Mouse (Mus musculus): Measurements from ENCODE around the gene Phb. TPM values are rescaled to one million over a fixed set of nuclear protein-coding genes. Genes with fewer than 3 reads are reported as not detected.

Phb gene
- total RNA-seq, 2 experiments from 2014 or later: 304 to 319 TPM

DNA sequence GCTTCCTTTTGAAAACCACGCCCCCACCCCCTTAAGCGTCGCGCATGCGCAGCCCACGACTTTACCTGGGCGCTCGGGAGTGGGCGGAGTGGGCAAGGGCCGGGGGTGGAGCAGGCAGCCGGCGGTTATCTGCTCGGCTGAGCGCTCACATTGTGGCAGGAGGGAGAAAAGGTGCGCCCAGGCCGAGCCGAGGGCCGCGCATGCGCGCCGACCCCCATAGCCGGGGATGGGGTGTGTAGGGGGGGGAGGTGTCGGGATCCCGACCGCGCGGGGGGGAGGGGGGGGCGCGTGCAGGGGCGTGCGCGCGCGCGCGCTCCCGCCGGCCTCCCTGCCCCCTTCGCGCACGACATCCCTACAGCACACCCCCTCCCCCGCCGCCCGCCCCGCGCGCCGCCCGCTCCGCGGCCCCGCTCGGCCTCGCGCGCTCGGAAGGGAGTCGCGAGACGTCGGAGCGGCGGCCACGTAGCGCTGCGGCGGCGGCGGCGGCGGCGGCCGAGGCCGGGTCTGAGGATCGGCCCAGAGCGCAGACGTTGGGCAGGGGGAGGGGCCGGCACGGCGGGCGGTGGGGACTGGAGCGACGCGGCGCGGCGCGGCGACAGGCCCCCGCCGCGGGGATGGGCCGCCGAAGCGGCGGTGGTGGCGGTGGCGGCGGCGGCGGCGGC, 45.9 kb downstream of the Phb start, which contains the start of gene Zfp652:
Zfp652 (plus strand) TSS at position 111 of the 662 bp plus-strand sequence.
- DNase-seq: peak; percentile 88

DNA sequence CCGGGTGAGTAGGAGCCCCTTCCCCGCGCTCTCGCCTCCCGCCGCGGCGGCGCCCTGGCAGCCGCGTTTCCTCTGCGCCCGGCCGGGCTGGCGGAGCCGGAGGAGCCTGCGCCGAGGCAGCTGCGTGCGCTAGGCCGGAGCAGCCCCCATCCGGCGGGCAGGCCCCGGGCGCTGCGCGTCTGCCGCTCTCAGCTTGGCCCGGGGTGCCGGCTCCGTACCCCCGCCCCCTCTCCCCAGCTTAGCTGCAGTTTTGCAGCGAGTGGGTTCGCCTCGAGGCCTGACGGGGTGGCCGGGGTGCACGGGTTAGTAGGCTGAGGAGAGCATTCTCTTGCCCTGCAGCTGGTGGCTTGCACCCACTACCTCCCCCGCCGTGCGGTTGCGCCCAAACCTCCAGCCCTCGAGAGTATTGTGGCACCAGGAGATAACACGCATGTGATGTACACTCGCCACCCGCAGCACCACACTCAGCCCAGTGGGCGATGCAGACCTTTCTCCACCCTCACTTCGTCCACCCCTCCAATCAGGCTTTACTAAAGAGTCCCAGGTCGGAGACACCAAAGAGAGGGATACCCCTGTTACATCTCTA, 46.6 kb downstream of the Phb start:
- DNase-seq: peak; percentile 60

DNA sequence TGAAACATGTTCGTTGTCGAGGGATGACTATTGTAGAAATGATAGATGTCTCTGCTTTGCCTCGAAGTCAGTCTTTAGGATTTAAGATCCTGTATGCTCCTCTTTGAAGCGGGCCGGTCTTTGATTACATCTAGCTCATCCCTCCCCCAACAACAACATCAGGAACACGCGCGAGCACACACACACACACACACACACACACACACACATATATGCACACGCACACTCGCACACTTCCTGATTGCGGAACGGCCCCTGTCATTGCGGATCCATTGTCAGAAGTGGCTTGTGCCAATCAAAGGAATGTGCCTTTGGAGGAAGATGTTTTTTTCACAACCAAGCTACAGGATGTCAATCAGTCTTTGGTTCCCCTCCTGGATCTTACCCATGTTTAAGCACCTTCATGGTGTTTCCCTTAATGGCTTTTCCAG, 47.1 kb downstream of the Phb start:
- no peak for DNase-seq

GRCm38 (mm10) chr11:95714411-95714810, 47.7 kb downstream of the Phb start:
- no peak for DNase-seq

DNA sequence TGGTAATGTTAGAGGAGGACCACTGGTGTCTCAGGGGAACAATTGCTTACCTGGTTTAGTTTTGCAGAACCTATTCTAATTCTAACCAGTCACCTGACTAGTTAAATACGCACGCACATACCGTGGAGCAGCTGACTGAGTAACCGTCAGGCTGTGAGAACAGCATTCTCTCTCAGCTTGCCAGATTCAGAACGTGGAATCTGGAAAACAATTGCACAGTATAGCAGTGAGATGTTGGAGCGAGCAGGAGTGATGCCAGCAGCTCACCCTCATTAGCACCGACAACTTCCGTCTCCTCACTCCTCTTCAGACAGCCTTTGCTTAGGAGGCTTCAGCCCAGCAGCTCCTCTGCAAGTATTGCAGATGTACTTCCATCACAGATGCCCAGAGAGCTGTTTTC, 49.4 kb downstream of the Phb start:
- no peak for DNase-seq

DNA sequence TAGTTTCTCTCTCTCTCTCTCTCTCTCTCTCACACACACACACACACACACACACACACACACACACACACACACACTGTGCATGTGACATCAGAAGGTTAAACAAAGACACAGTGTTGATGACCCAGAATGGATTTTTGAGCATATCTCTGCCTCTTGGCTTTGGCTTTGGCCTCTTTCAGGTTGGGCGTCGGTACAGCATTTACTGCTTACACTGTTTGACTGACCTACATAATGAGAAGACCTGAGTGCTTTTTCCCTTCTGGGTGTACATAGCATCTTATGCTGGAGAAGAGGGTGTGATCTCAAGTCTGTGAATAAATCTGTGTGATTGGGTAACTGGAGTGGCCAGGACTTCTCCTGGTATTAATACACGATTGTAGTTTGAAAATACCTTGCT, 52.6 kb downstream of the Phb start:
- DNase-seq: peak; percentile 9

GRCm38 (mm10) chr11:95723287-95723686, 56.5 kb downstream of the Phb start, which contains the start of gene B130006D01Rik:
B130006D01Rik (plus strand) TSS chr11:95723587.
- DNase-seq: no peak

GRCm38 (mm10) chr11:95724466-95724865, 57.7 kb downstream of the Phb start:
- no peak for DNase-seq

DNA sequence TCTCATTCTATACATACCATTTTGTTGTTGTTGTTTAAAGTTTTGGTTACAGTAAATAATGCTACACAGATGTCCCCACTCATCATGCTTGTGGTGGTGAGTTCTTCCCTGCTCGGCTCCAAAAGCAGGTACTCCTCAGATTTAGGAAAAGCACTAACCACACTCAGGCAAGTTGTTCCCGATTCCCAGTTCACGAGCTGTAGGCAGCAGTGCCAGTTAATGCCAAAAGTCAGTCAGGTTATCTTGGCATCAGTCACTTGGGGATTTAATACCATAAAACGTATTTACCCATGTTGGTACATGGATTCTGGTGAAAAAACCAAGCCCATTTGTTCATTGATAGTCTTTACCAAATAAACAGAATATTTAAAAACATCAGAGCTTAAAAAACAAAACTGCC, 59.4 kb downstream of the Phb start:
- DNase-seq: no peak

GRCm38 (mm10) chr11:95727947-95728346, 61.2 kb downstream of the Phb start:
- DNase-seq: no peak

DNA sequence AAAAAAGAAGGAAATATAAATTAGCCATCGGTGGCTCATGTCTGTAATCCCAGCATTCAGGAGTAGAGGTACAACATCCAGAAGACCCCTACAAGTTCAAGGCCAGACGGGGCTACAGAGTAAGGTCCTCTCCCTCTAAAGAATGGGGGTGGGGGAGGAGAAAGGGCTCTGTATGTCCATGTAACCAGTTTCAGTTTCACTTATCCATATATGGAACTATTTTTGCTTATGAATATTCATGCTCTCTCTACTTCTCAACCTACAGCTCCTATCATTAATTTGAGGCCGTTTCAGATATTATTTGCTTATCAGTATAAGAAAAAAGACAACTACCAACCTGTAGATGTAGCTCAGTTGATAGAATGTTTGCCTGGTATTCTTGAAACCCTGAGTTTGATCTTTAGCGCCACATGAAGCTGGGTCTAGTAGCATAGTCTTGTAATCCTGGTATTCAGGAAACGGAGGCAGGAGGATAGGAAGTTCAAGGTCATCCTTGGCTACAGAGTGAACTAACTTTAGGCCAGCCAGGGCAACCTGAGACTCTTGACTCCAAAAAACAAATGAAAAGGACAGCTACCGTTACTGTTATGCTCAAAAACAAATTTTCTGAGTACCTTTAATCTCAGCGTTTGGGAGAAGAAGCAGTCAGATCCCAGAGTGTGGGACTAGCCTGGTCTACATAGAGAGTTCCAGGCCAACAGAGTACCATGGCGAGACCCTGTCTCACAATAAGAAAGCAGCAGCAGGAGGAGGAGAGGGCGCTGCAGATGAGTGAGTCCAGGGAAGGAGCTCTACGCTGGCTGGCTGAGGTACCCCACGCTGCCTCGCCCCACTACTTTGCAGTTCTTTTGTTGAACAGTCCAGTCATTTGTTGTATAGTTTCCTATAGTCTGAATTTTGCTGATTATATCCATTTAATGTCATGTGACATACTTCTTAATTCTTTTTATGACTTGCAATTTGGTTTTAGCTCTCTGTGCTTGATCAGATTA, 62.5 kb downstream of the Phb start:
- DNase-seq: no peak

Other genes starting within 250 kb of the Phb start
- 1 to 10 TPM; 1.0 to 1.1 TPM for gene Nxph3, start 152.4 kb upstream of the Phb start, total RNA-seq (2021)
- gene Ngfr, start 79.2 kb upstream of the Phb start, total RNA-seq (2021): 1 to 10 TPM; 3.7 to 4.3 TPM
- gene Zfp652, start 45.7 kb downstream of the Phb start, total RNA-seq (2021): 10 to 100 TPM; 42.8 to 48.2 TPM
- 1 to 10 TPM in 1 of 2 experiments, under 1 TPM in 1; 0.57 to 1.1 TPM for gene B130006D01Rik, start 56.6 kb downstream of the Phb start, total RNA-seq (2021)
- gene Phospho1, start 157.5 kb downstream of the Phb start, total RNA-seq (2021): 10 to 100 TPM; 71.7 to 82.2 TPM
- 10 to 100 TPM; 23.2 to 23.8 TPM for gene Gngt2, start 170.3 kb downstream of the Phb start, total RNA-seq (2021)
- gene Abi3, start 175.5 kb downstream of the Phb start, total RNA-seq (2021): 10 to 100 TPM; 16.7 to 19.5 TPM
- gene B4galnt2, start 247.9 kb downstream of the Phb start, total RNA-seq (2021): not detected

All from heart, postnatal 4 days (tissue).